Mouse (Mus musculus): Measurements from ENCODE around the gene Psma5. TPM values are rescaled to one million over a fixed set of nuclear protein-coding genes. Genes with fewer than 3 reads are reported as not detected.

Gene Psma5
- total RNA-seq, 2 experiments from 2014 or later: 90.7 to 94.6 TPM

DNA sequence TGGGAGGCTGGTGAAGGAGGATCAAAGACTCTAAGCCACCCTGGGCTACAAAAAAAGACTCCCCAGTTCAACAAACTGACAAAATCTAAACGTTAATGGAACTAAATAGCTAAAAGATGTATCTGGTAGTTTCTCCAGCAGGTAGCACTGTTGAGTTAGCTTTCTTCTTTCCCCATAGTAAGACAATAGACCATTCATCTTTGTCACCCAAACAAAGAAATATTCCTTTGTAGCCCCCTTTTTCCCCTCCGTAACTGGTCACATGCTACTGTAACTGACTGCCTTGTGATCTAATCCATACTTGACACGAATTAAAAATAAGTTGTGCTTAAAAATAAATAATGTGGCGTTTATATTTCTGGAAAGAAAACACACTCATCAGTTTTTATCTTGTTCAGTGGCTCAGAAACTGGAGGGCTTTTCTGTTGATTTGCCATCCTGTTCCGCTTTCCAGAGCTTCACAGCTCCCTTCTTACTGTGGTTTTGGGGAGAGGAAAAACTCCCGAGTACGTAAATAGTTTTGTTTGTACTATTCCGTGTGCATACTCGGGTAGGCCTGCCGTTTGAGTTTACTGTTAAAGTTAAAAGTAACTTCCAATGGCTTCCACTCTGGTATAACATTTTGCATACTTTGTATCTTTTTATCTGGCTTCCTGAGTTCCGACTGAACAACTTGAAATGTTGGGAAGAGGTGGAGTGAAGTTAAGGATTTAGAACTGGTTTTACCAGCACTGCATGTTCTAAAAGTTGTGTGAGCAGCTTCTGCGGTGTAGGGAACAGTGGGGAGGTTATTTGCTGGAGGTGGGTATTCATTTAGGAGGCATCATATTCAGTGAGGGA, 25.9 kb downstream of the Psma5 start:
- DNase-seq: no peak

DNA sequence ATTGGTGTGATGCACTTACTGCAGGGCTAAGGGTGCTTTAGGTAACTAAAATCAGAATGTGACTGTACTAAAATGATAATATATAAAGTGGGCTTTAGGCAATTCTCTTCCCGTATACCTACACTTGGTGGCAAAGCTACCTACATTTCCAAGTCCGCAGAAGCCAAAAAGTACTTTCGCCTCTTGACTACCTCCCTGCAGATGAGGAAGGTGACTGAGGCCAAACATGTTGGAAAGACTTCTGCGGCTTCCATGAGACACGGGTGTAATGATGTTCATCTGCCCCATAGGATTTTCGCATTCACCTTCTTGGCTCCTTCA, 26.5 kb downstream of the Psma5 start:
- no peak for DNase-seq

DNA sequence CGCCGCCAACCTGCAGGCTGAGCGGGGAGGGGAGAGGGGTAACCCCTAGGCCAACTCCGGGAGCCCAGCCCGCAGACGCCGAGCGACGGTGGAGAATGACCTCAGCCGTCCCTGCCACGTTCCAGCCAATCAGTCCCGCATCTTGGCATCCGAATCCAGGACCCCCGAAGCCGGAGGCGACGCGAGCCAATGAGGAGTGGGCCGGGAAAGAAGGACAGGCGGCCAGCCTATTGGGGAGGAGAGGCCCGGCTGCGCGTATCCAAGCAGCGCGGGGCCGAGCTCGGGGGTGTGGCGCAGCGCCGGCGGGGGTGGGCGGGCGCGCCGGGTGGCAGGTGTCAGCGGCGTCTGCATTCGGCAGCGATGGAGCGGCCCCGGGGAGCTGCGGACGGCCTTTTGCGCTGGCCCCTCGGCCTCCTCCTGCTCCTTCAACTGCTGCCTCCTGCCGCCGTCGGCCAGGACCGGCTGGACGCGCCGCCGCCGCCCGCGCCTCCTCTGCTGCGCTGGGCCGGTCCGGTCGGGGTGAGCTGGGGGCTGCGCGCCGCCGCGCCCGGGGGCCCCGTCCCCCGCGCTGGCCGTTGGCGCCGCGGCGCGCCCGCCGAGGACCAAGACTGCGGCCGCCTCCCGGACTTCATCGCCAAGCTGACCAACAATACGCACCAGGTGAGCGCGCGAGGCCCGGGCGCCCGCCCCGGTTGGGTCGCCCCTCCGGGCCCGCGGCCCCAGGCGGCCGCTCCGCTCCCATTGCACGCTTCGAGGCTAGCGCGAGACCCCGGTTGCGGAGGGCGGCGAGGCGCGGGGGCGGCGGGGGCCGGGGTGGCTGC, 27.3 kb downstream of the Psma5 start, which contains the start of gene Sort1:
Gene Sort1 (plus strand): TSS at position 302 of the 821 bp plus-strand sequence.
- DNase-seq: peak; percentile 92

DNA sequence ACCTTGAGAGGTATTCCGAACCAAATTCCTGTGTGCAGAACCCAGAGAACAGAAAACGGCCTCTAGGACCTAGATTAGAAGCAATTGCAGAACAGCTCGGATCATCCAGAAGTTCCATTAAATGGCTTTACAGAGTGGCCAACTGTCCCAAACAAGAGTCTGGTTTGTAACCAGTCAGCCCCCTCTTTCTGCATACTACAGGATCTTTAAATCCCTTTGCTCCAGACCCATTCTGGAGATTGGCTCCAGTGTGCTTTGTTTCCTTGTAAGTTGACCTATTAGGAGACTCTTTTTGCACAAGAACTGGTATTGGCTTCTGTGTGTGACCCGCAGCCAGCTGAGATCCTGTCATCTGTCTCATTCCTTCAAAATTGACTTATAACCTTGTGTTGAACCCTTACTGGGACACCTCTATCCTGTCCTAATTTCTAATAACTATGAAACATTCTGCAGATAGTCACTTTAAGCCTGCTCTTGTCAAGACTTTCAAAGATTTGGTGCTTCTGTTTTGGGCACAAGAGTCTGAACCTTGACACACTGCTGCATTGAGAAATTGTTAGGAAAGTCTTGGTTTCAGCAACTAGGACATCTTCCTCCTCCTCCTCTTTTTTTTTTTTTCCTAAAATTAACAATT, 28.5 kb downstream of the Psma5 start:
- no peak for DNase-seq

DNA sequence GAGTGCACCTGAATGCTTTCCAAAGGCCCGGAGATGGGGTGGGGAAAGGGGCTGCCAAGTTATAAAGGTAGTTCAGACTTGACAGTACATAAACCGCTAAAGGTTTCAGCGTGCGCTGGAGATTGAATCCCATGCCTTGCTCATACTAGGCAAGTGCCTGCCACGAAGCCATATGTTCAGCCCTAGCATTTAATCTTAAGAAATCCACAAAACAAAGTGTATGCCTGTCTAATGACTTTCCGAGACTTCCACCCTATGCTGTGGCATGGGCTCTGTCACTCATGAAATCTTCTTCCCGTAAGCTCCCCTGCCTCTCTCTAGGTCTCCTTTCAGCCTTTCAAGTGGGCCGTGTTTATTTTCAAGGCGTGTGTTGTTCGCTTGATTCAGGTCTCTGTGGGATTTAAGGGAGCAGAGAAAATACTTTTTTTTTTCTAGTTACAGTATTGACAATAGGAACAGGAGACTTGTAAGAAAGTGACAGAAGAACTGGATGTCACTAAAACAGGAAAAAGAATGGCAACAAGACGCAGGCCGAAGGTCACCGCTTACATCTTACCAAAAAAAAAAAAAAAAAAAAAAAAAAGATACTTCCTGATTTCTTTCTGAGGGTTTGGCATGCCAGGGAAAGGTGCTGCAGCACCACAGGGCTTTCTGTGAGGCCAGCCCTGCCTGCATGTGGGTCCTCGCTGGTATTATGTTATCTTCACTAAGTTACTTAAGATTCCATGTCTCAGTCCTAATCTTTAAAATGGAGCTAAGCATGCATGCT, 30.1 kb downstream of the Psma5 start:
- no peak for DNase-seq

DNA sequence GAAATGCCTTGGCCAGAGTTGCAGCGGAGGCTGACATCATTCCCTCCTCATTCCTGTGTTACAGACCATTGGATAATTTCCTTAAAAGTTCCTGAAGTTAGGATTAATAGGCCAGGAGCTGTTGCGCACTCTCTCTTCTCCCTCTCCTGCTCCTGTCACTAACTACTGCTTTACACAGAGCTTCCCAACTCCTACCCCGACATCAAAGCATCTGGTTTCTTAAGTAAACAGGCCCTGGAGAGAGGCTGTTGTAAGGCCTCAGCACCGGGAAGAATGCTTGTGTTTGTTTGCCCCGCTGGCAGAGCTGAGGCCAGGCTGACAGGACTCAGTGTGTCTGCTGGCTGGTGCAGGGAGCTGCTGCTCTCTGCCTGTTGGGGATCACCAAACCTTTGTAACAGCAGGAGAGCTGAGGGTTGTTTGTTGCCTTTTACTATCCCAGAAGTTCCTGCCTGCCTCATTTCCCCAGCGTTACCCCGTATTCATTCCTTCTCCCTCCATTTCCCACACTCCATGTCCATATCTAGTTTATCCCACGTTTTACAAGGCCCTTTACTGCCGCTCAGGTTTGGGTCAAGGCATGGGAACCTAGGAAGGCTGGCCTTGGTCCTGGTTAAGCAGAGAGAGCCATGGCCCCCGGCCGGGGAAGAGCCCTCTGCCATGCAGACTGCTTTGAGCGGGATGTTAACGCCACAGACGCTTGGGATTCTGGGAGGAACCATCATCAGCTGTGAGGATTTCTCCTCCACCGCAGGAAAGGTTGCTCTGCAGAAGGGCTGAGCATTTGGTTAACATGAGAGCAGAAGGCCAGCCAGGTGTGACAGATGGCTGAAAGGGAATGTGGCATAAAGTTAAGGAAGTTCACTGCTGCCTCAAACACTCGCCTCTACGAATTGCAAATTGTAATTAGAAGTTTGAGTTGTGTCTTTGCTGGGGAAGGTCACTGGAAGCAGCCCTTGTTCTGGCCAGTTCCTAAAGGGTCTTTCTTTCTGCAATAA, 31.4 kb downstream of the Psma5 start:
- no peak for DNase-seq

DNA sequence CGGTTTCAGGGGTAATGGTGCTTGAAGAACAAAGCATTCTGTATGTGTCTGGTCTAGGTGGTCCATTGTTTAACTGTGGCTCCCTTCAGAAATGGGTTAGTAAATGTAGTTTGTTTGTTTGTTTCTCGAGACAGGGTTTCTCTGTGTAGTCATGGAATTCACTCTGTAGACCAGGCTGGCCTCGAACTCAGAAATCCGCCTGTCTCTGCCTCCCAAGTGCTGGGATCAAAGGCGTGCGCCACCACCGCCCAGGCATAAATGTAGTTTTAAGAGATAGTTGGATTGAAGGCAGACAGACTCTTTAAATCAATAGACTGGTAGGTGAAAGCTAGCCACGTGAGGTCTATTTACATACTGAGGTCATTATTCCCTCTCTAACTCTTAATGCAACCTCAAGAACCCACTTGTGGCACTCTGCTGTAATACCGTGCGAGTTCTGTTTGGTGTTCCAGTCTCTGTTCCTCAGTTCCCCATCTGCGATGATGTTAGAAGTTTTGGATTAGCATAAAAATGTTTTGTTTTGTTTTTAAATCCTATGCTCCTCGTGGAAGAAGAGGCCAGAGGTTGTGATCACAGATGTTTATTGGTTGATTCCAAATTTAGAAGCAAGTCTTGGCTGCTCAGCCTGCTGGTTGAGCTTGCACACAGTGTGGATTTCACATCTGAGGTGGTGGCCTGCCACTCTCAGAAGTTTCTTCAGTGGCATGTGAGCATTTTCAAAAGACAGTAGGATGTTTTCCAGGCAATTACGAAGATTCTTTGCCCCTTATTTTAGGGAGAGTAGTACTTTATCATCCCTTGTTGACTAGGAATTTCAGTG, 32.8 kb downstream of the Psma5 start:
- DNase-seq: no peak

DNA sequence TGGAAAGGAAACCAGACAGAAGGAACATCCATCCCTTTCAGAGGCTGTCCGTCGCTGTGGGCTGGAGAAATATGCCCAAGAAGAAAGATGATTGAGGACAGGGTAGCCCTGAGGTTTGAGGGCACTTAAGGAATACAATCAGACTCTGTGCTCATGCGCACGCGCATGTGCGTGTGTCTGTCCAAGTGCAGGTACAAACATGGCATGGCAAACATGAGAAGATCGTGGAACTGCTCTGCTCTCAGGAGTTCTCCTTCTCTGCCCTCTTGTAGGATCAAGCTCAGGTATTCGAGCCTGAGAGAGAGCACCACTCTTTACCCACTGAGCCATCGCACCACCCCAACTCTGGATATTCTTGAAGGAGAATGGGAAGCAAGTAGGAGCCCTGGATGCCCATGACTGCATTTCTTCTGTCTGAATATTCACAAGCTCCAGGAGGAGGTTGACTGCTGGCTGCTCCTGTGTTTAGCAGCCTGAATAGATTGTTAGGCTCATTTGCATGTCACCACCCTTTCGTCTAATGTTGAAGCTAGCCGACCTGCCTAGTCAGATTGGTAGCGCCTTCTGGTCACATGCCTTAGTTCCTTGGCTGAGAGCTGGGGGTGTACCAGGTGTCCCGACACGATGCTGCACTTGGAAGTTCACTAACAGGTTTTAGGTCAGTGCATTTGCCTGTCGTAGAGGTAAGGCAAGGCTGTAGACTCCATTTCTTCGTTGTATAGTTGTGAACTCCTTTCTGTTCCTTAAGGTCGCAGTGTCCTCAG, 34.5 kb downstream of the Psma5 start:
- no peak for DNase-seq

DNA sequence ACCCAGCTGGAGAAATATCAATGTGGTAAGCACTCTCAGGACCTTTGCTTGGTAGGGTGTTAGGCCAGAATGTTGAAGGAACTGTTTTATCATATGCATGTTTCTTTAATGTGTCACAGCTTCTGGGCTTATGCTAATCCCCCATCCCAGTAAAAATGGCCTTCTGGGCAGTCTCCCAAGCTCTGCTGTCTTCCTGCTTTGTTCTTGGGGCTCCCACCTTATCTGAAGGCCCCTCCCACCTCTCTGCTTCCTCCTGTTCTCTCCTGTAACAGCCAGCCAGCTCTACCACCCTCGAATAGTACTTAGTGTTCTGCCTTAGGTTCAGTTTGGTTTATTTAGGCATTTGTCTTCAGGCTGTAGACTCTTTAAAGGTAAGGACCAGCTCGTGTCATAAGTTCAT, 37.7 kb downstream of the Psma5 start:
- no peak for DNase-seq

DNA sequence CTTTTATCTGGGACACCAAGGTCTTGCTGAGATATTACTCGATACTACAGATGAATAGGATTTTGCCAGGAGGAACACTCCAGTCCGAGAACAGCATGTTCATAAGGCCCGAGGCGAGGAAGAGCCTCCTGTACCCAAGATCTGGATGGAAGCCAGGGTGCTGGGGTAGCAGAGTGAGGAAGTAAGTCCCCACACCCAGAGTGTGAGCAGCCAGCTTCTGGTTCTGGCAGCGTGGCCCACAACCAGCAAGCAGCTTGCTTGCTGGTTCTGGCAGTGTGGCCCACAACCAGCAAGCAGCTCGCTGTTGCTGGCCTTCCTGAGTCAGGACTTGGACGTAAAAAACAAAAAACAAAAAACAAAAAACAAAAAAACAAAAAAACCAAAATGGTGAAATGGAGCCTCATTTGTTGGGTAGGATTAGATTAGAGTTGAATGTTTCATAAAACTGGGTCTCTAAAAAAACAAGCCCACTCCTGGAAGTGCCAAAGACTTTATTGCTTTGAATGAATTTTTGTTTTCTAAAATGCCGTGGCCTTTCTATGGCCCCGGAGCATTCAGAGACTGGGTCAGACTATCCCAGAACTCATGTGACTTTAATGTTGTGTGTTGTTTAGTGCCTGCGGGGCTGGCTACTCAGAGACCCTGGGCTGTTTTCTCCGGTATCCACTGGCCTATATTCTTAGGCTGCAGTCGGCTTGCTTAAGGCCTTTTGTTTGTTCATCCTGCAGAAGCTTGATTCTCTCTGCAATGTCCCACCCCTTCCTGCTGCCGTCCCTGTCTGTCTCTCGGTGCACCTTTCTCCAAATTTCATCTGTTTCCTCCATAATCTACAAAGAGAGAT, 38.9 kb downstream of the Psma5 start:
- peak; percentile 55 for DNase-seq

DNA sequence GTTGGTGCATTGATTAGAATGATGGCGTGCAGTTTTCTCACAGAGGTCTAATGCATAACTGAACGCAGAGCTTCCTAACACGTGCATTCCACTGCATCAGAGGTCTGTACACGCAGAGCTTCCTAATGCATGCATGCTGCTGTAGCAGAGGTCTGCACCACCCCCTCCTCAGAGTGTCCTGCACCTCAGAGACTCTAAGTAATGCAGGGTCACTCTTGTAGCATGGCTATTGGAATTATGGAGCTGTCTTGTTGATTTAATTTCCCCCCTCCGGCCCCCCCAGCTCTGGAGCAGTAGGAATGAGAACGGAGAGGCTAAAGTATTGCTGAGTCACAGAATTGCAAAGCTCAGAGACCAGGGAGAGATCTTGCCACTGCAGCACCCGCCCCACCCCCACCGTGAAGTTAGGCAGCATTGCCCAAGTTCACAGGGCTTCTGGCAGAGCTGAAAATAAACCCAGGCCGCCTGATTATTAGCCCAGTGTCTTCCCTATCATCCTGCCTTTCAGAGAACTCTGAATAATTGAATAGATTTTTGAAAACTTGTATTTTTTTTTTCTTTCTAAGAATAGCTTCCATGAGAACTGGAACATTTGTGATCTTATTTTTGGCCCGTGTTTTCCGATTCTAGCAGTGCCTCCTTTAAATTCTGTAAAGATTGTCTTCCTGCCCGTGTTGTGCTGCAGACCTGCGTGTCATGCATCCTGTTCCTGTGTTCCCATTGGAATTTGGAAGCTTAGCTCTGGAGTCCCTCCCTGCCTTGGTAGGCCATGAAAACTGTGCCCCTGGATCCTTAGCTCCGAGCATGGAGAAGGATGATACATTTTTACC, 39.7 kb downstream of the Psma5 start:
- DNase-seq: peak; percentile 85

DNA sequence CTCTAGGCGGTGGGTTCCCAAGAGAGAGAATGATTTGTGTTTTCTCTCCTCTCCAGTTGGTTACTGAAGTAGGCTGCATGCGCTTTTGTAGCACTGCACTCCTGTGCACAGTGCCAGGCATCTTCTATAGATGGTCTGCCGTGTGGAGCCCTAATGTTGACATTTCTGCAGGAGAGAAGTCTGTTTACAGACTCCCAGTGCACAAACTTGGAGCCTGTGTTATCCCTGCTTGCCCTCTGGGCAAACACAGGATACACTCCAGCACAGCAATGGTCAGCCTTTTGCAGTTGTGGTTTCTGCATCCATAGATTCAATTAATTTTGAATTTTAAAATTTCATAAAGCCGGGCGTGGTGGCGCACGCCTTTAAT, 40.3 kb downstream of the Psma5 start:
- DNase-seq: no peak

DNA sequence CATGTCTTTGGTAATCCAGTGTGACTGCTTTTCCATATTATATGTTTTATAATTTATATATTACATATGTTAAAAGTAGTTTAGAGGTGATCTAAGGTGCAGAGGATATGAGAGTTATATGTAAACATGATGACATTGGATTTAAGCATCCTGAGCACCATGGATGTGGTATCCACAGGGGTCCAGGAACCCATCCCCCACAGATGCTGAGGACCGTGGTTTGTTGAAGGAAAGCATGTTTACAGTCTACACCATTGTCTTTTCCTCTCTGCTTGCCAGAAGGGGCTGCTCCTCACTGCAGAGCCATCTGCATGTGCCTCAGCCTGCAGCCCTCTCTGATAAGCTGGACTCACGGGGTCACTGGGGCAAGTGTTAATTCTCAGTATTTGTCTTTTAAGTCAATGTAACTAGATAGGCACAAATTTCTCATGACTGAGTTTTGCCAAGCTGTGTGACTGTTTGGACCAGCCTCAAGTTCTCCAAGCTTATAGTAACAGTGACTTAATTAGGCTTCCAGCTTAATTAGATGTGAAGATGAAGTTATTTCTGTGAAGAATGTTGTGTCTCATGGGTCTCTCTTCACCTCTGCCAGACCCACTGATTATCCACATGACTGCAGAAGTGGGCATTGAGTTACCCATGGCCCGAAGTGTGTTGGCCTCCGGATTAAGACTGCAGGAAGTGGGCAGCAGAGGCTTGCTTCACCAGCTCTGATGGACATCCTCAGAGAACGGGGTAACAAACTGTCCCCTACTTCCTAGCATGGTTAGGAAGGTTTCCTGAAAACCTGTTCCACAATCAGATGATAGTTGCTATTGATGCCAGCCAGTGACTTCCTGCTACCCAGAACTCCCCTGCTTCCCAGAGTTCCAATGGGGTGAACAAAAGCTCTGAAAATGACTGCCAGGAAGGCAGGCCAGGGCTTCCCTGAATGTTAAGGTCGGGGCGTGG, 41.2 kb downstream of the Psma5 start:
- no peak for DNase-seq

DNA sequence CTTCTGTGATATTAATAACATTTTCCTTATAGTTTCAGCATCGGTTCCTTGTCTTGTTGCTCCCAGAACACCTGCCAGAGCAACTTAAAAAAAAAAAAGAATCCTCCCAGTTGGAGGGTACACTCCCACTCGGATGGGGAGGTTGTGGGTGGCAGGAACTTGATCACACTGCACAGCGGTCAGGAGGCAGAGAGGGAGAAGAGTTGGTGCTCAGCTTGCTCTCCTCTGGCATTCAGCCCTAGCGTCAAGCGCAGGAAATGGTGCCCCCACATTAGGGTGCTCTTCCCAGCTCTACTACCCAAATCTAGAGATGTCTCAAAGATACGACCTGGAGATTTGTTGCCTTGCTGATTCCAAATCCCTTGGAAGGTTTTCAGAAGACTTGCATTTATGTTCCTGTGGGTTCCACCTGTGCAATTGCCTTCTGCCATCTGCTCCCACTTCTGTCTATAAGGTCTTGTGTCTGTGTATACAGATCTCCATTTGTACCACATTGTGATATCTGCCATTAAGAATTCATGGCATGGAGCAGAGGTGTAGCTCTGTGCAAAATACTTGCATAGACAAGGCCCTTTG, 43.8 kb downstream of the Psma5 start:
- no peak for DNase-seq

DNA sequence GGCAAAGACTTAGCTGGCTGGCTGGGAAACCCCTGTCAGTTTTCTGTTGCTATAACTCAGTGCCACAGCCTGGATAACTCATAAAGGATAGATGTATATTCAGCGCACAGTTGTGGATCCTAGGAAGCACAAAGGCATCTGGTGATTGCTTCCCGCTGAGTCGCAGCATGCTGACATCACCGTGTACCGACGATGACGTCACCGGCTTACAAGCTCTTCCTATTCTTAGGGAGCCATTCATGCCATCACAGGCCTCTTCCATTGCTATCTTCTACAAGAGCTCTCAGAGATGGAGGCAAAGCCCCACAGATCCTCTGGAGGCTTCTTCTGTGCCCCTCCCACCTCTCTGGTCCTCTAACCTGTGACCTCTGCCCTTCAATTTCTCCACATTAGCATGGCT, 47.0 kb downstream of the Psma5 start:
- DNase-seq: no peak

DNA sequence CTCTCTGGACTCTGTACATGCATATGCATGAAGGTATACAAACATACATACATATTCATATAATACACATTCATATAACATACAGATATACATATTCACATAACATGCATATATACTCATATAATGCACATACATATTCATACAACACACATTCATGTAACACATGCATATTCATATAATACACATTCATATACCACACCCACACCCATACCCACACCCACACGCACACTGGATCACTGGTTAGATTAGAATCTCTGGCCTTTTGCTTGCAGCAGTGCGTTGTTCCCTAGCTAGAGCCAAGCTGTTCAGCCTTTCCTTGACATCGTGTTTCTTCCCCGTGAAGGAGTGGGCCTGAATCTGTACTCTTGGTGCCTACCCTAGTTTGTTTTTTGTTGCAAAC, 48.0 kb downstream of the Psma5 start:
- DNase-seq: no peak

All from adrenal gland, postnatal 10 days (tissue).